ENCODE assay signal across 24 mouse cellular contexts in genomic region chr7:80840241-80840640, GRCm38 (mm10). TPM values are rescaled to one million over a fixed set of nuclear protein-coding genes. Genes with fewer than 3 reads are reported as not detected.
DNase-seq lines count a peak whose midpoint lies in the region; ATAC-seq and TF ChIP-seq lines count a peak whose summit lies in the region.
"Had no signal": no experiment of that assay in that cellular context is flagged by ENCODE, and none has a peak within 500 bp of the region (broad histone marks: within the 10 kb centered on the region; RNA-seq: fewer than 3 reads in every experiment).

No protein-coding gene starts in this region.

- H3K36me3 ChIP-seq in intestine, embryonic 15.5 days: no peaks in the 10 kb centered on the region
- H3K36me3 ChIP-seq in intestine, postnatal 0 days (ENCODE audit: control insufficient read depth, insufficient read depth): no peaks in the 10 kb centered on the region
- no peaks in the 10 kb centered on the region for H3K36me3 ChIP-seq in splenic B cell, adult 2 months (ENCODE audit: control insufficient read depth, insufficient read depth, low read length, poor library complexity, severe bottlenecking)
- H3K36me3 ChIP-seq: G1E; heart, embryonic 12.5 days; limb, embryonic 13.5 days; liver, embryonic 13.5 days had no signal

- ATAC-seq in intestine, embryonic 15.5 days: 0 out of 2 replicates have a peak, but pooled peaks have one; percentile 48
- ATAC-seq in intestine, postnatal 0 days: no peak
- ATAC-seq in CD4-positive, CD25-positive, alpha-beta regulatory T cell, adult 4 months: peak; percentile 93
- ATAC-seq in inflammation-experienced regulatory T-cells, adult 6 months: peak; percentile 85
- ATAC-seq: forebrain, postnatal 0 days; hindbrain, postnatal 0 days had no signal

- no peak overlapping the region for H3K4me2 ChIP-seq in intestine, embryonic 15.5 days (replicated peaks)
- H3K4me2 ChIP-seq in intestine, postnatal 0 days (replicated peaks; ENCODE audit: low read depth): no peak overlapping the region
- H3K4me2 ChIP-seq: heart, embryonic 12.5 days; limb, embryonic 13.5 days; liver, embryonic 13.5 days had no signal

- no peak for TF ChIP-seq CTCF in intestine, postnatal 0 days (IDR thresholded peaks at IDR 0.05; ENCODE audit: low read depth)

- H3K27ac ChIP-seq in intestine, embryonic 15.5 days: peak overlapping the region; percentile 40
- H3K27ac ChIP-seq in intestine, postnatal 0 days (ENCODE audit: low read depth, low read length): no peak overlapping the region
- H3K27ac ChIP-seq: hindbrain, postnatal 0 days; kidney, postnatal 0 days; limb, embryonic 13.5 days; liver, embryonic 13.5 days had no signal

- peak; percentile 41 for DNase-seq in splenic B cell, adult 2 months (ENCODE audit: low read depth, low spot score)
- DNase-seq in thymus, postnatal 0 days (ENCODE audit: low spot score): no peak
- no peak for DNase-seq in layer of hippocampus, adult 9-11 months
- DNase-seq in cerebellum, adult 9-11 months: no peak
- DNase-seq: adrenal gland, adult 8-10 months; cerebellum, adult 11-12 months; cerebellum, postnatal 14 days; forebrain, postnatal 0 days; heart, adult 11 months; heart, postnatal 14 days; liver, embryonic 13.5 days; lung, adult 2 months; midbrain, embryonic 14.5 days; thymus, postnatal 4 days had no signal

- H3K9me3 ChIP-seq in intestine, embryonic 15.5 days: no peaks in the 10 kb centered on the region
- no peaks in the 10 kb centered on the region for H3K9me3 ChIP-seq in intestine, postnatal 0 days (ENCODE audit: control insufficient read depth)
- H3K9me3 ChIP-seq: G1E; heart, embryonic 12.5 days; limb, embryonic 13.5 days; liver, embryonic 13.5 days had no signal

- 53% methylated on average over 1 of the region's 1 CpGs for WGBS in intestine, embryonic 15.5 days
- WGBS in intestine, postnatal 0 days: 32% methylated on average over 1 of the region's 1 CpGs

- peaks cover 9% of the 10 kb centered on the region for H3K4me1 ChIP-seq in intestine, embryonic 15.5 days (replicated peaks)
- H3K4me1 ChIP-seq in intestine, postnatal 0 days (replicated peaks; ENCODE audit: control insufficient read depth, insufficient read depth, low read length): peaks cover 4% of the 10 kb centered on the region; the same call in 1 of the 2 replicates

- H3K27me3 ChIP-seq in intestine, embryonic 15.5 days (replicated peaks): no peaks in the 10 kb centered on the region
- H3K27me3 ChIP-seq in intestine, postnatal 0 days (replicated peaks; ENCODE audit: control insufficient read depth, insufficient read depth, low read length): no peaks in the 10 kb centered on the region
- no peaks in the 10 kb centered on the region for H3K27me3 ChIP-seq in splenic B cell, adult 2 months (ENCODE audit: control insufficient read depth, insufficient read depth, low read length, poor library complexity, severe bottlenecking)
- H3K27me3 ChIP-seq: heart, embryonic 12.5 days; limb, embryonic 13.5 days; liver, embryonic 13.5 days had no signal

- no peak overlapping the region for H3K4me3 ChIP-seq in intestine, embryonic 15.5 days (replicated peaks)
- no peak overlapping the region for H3K4me3 ChIP-seq in intestine, postnatal 0 days (ENCODE audit: low read depth, low read length)
- H3K4me3 ChIP-seq: heart, embryonic 12.5 days; limb, embryonic 13.5 days; liver, embryonic 13.5 days; megakaryocyte, embryonic 14.5 days had no signal

- no peak overlapping the region for H3K9ac ChIP-seq in intestine, embryonic 15.5 days
- H3K9ac ChIP-seq in intestine, postnatal 0 days (ENCODE audit: low read depth, low read length): no peak overlapping the region
- H3K9ac ChIP-seq: forebrain, postnatal 0 days; heart, embryonic 12.5 days; limb, embryonic 13.5 days; liver, embryonic 13.5 days had no signal

RNA-seq across cellular contexts. Expression of gene Iqgap1, which starts 14.5 kb away (rescaled TPM):
- polyA plus RNA-seq in intestine, embryonic 15.5 days (2015; fragmentation: Nextera tagmentation; extraction: Ambion mirVana): 72.9 and 76.2 TPM in 2 replicates
- polyA plus RNA-seq in intestine, postnatal 0 days (2015; fragmentation: Nextera tagmentation; extraction: Ambion mirVana): 32.3 and 34.1 TPM in 2 replicates
- 100 to 1,000 TPM; 187 to 284 TPM for polyA plus RNA-seq in CD4-positive, CD25-positive, alpha-beta regulatory T cell, adult 4 months (2017; shearing (Covaris generic))
- 100 to 1,000 TPM; 197 to 297 (median 271) TPM for polyA plus RNA-seq in inflammation-experienced regulatory T-cells, adult 6 months (2017; shearing (Covaris generic))
- polyA plus RNA-seq in thymus, postnatal 0 days (2015; fragmentation: Nextera tagmentation; extraction: Ambion mirVana): 87.5 and 104 TPM in 2 replicates

RNA-seq across cellular contexts. Expression of gene Zscan2, which starts 20.5 kb away (rescaled TPM):
- polyA plus RNA-seq in intestine, embryonic 15.5 days (2015; fragmentation: Nextera tagmentation; extraction: Ambion mirVana): 1.1 and 1.6 TPM in 2 replicates
- 0.68 and 0.80 TPM in 2 replicates for polyA plus RNA-seq in intestine, postnatal 0 days (2015; fragmentation: Nextera tagmentation; extraction: Ambion mirVana)
- 1 to 10 TPM; 3.8 to 4.2 TPM for polyA plus RNA-seq in CD4-positive, CD25-positive, alpha-beta regulatory T cell, adult 4 months (2017; shearing (Covaris generic))
- polyA plus RNA-seq in inflammation-experienced regulatory T-cells, adult 6 months (2017; shearing (Covaris generic)): 1 to 10 TPM; 2.4 to 3.1 (median 2.6) TPM
- 2.7 and 3.0 TPM in 2 replicates for polyA plus RNA-seq in thymus, postnatal 0 days (2015; fragmentation: Nextera tagmentation; extraction: Ambion mirVana)
